Mouse (Mus musculus) G1E (cell line): ENCODE data around the gene Tulp2.

ENCODE experiments used
- CTCF ChIP-seq: IDR thresholded peaks from 2 replicates; pipeline ENCODE4 v1.5.1; 2012; ENCODE audit warnings: low read depth, low read length, inconsistent platforms, mixed read lengths
- GATA1 ChIP-seq: IDR thresholded peaks from 2 replicates; pipeline ENCODE4 v1.6.1; 2012; ENCODE audit warnings: borderline replicate concordance, low read length, inconsistent platforms, mixed read lengths
- GATA2 ChIP-seq: IDR thresholded peaks from 2 replicates; pipeline ENCODE4 v1.6.1; 2012; ENCODE audit warnings: low read depth, low read length, inconsistent platforms, borderline replicate concordance
- POLR2AphosphoS5 ChIP-seq: IDR thresholded peaks from 2 replicates; pipeline ENCODE4 v1.6.1; 2012; ENCODE audit warnings: low read depth, low read length, inconsistent platforms; ENCODE audit not compliant: insufficient replicate concordance
- TAL1 ChIP-seq: conservative IDR thresholded peaks from 2 replicates; pipeline ENCODE4 v1.6.1; 2012; ENCODE audit warnings: low read depth, low read length, inconsistent platforms, mixed read lengths

- no peak for TF ChIP-seq CTCF
- TF ChIP-seq GATA1 = no peak
- no peak for TF ChIP-seq TAL1
- TF ChIP-seq GATA2 = no peak
- no peak for TF ChIP-seq POLR2AphosphoS5
These were observed 16.8 kb downstream of the Tulp2 start for GRCm38 (mm10) chr7:45498427-45498826.
